Mouse (Mus musculus) embryo, embryonic 10.5 days (tissue): ENCODE data around the gene Gm17581.

ENCODE experiments used
- DNase-seq: peaks from one replicate; pipeline ENCODE4 v3.0.0-alpha.2; 2015; ENCODE audit warnings: low spot score

The Gm17581 gene

DNA sequence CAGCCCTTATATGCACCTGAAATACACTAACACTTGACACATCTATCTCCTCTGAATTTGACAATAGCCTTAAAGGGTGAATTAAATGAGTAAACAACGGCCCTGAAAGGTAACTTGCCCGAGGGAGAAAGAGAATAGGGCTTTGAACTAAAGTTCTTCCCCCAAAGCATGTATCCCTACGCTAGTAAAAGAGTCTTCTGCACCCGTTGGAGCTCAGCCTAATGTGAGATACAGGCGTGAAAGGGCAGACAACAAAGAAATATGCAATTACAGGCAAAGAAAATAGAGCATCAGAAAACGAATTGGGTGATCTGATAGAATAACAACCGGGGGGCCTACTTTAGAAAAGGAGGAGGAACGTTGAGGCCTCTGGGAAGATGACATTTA is 44.3 kb downstream of the Gm17581 start:
- no peak for DNase-seq

DNA sequence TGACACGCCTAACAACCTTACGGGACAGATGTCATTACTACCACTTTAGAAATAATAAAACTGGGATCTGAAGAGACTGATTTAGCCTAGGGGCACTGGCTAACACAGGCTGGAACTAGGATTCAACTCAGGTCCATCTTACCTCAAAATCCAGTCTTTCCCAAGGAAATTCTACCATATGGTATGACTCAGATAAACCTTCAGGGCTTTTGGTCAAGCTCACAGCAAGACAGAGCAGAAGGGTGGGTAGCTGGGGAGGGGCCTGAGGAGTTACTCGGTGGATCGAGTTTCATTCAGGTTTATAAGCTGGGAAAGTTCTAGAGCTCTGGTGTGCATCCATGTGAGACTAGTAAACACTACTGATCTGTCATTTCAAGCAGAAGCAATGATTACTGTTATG is 46.5 kb downstream of the Gm17581 start:
- no peak for DNase-seq

DNA sequence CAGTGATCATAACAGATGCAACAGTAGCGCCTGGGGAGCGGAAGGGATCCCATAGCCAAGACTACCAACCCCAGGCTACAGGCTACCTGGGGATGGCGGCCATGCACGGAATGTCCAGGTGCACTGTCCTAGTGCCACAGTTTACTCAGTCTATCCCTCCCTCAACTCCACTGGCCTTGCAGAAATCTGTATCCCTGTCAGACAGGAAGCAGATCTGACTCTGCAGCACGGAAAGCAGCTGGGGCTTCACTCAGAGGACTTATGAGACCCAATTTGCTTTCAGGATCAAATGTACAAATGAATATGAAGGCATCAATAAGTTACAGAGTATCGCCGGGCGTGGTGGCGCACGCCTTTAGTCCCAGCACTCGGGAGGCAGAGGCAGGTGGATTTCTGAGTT is 47.9 kb downstream of the Gm17581 start:
- DNase-seq: no peak

DNA sequence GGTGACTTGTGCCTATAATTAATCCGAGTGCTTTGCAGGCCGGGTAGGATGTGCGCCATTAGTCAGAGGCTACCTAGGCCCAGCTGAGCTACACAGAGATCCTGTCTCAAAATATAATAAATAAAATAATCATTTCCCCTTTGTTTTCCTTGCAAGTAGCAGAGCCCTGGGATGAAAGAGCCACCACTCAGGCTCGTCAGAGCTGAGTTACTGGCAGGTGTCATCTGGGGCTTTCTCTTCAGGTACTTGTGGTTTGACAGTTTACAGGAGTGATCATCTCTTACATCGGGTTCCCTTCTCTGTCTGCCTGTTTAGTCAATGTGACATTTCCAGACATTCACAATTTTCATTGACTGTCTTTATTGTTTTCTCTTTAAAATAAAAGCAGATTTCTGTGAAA is 49.1 kb downstream of the Gm17581 start:
- DNase-seq: no peak
